Mouse (Mus musculus): Measurements from ENCODE around the gene Lyrm2. TPM values are rescaled to one million over a fixed set of nuclear protein-coding genes. Genes with fewer than 3 reads are reported as not detected.
A peak's percentile ranks its signal among the peaks of the same experiment; 100 is the strongest.

The Lyrm2 gene
- polyA plus RNA-seq (2016; fragmentation: Nextera tagmentation; extraction: Ambion mirVana): 143 and 155 TPM in 2 replicates

GRCm38 (mm10) chr4:32799966-32800576 is at the start of gene Lyrm2:
Gene Lyrm2, plus strand, starts transcription at chr4:32800253.
- ATAC-seq (ENCODE audit: insufficient number of reproducible peaks, insufficient read depth, low FRiP score, low TSS enrichment): peak; percentile 86
- Histone ChIP-seq H3K27me3 (no peaks in the 10 kb centered on the region), H3K4me1 (peaks cover 8% of the 10 kb centered on the region; the same call in 1 of the 2 replicates), H3K4me3 (peak within 1 kb of the TSS; percentile 82), H3K9ac (peak within 1 kb of the TSS; percentile 87), H3K4me2 (replicated peaks) (peak within 1 kb of the TSS; percentile 72), H3K27ac (peak within 1 kb of the TSS; percentile 99), H3K9me3 (no peaks in the 10 kb centered on the region), H3K36me3 (no peaks in the 10 kb centered on the region)
- under 1% methylated on average over 53 of the region's 53 CpGs for WGBS

GRCm38 (mm10) chr4:32750711-32751110 is 49.3 kb upstream of the Lyrm2 start:
- no peak for ATAC-seq (ENCODE audit: insufficient number of reproducible peaks, insufficient read depth, low FRiP score, low TSS enrichment)

GRCm38 (mm10) chr4:32757430-32757829 is 42.6 kb upstream of the Lyrm2 start:
- ATAC-seq (ENCODE audit: insufficient number of reproducible peaks, insufficient read depth, low FRiP score, low TSS enrichment): no peak
- Histone ChIP-seq H3K27me3 (no peaks in the 10 kb centered on the region), H3K27ac (no peak overlapping the region), H3K36me3 (peaks cover 64% of the 10 kb centered on the region), H3K9me3 (no peaks in the 10 kb centered on the region), H3K9ac (no peak overlapping the region), H3K4me2 (replicated peaks) (no peak overlapping the region), H3K4me1 (no peaks in the 10 kb centered on the region), H3K4me3 (no peak overlapping the region)
- 90% methylated on average over 2 of the region's 2 CpGs for WGBS

More at GRCm38 (mm10) chr4:32750711-32751110, 49.3 kb upstream of the Lyrm2 start:
- Histone ChIP-seq H3K9ac (no peak overlapping the region), H3K27ac (no peak overlapping the region), H3K27me3 (no peaks in the 10 kb centered on the region), H3K4me2 (replicated peaks) (no peak overlapping the region), H3K4me3 (no peak overlapping the region), H3K36me3 (peaks cover 77% of the 10 kb centered on the region), H3K9me3 (no peaks in the 10 kb centered on the region), H3K4me1 (no peaks in the 10 kb centered on the region)
- 91% methylated on average over 1 of the region's 1 CpGs for WGBS

GRCm38 (mm10) chr4:32767471-32767870 is 32.6 kb upstream of the Lyrm2 start:
- no peak for ATAC-seq (ENCODE audit: insufficient number of reproducible peaks, insufficient read depth, low FRiP score, low TSS enrichment)
- Histone ChIP-seq H3K4me3 (no peak overlapping the region), H3K9ac (no peak overlapping the region), H3K27me3 (no peaks in the 10 kb centered on the region), H3K36me3 (peaks cover 63% of the 10 kb centered on the region), H3K4me1 (no peaks in the 10 kb centered on the region), H3K27ac (no peak overlapping the region), H3K9me3 (no peaks in the 10 kb centered on the region), H3K4me2 (replicated peaks) (no peak overlapping the region)
- WGBS: 92% methylated on average over 7 of the region's 7 CpGs

- no peak for ATAC-seq (ENCODE audit: insufficient number of reproducible peaks, insufficient read depth, low FRiP score, low TSS enrichment)
- Histone ChIP-seq H3K9me3 (no peaks in the 10 kb centered on the region), H3K9ac (no peak overlapping the region), H3K36me3 (peaks cover 62% of the 10 kb centered on the region), H3K4me1 (no peaks in the 10 kb centered on the region), H3K4me2 (replicated peaks) (no peak overlapping the region), H3K27me3 (no peaks in the 10 kb centered on the region), H3K27ac (no peak overlapping the region), H3K4me3 (no peak overlapping the region)
- 89% methylated on average over 10 of the region's 10 CpGs for whole genome bisulfite sequencing
These were observed 32.0 kb upstream of the Lyrm2 start for GRCm38 (mm10) chr4:32768046-32768445.

GRCm38 (mm10) chr4:32770284-32770810 is 29.7 kb upstream of the Lyrm2 start:
- Histone ChIP-seq H3K4me3 (no peak overlapping the region), H3K36me3 (peaks cover 68% of the 10 kb centered on the region), H3K9ac (no peak overlapping the region), H3K4me2 (replicated peaks) (no peak overlapping the region), H3K27ac (no peak overlapping the region), H3K9me3 (no peaks in the 10 kb centered on the region), H3K4me1 (no peaks in the 10 kb centered on the region), H3K27me3 (no peaks in the 10 kb centered on the region)
- ATAC-seq (ENCODE audit: insufficient number of reproducible peaks, insufficient read depth, low FRiP score, low TSS enrichment): no peak
- WGBS: 92% methylated on average over 7 of the region's 7 CpGs

- ATAC-seq (ENCODE audit: insufficient number of reproducible peaks, insufficient read depth, low FRiP score, low TSS enrichment): no peak
- no peaks in the 10 kb centered on the region for H3K27me3 ChIP-seq
- no peak overlapping the region for H3K4me3 ChIP-seq
- no peak overlapping the region for H3K4me2 ChIP-seq (replicated peaks)
- no peaks in the 10 kb centered on the region for H3K4me1 ChIP-seq
- H3K9me3 ChIP-seq: no peaks in the 10 kb centered on the region
- 91% methylated on average over 4 of the region's 4 CpGs for WGBS
- H3K36me3 ChIP-seq: peaks cover 30% of the 10 kb centered on the region
- no peak overlapping the region for H3K9ac ChIP-seq
- H3K27ac ChIP-seq: no peak overlapping the region
These were observed 20.1 kb upstream of the Lyrm2 start for GRCm38 (mm10) chr4:32779996-32780395.

DNA sequence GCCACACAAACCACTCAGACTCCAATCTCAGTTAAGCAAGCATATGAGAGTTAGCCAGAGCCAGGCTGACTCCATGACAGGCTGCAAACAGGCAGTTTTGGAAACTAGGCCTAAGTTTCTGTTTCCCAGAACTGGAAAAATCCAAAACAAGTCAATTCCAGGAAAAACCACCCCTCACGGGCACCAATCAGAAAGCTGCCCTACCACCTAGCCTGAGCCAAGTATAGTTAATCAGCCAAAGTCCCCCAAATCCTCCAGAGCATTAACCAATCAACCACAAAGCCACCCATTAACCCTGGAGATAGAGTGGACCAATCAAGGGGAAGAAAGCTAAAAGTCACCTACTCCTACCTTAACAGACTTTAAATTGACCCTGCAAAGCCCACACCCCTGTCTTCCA is 12.9 kb upstream of the Lyrm2 start:
- 81% methylated on average over 1 of the region's 1 CpGs for WGBS
- Histone ChIP-seq H3K36me3 (no peaks in the 10 kb centered on the region), H3K4me1 (no peaks in the 10 kb centered on the region), H3K27me3 (no peaks in the 10 kb centered on the region), H3K9me3 (no peaks in the 10 kb centered on the region), H3K4me2 (replicated peaks) (no peak overlapping the region), H3K27ac (no peak overlapping the region), H3K9ac (no peak overlapping the region), H3K4me3 (no peak overlapping the region)
- ATAC-seq (ENCODE audit: insufficient number of reproducible peaks, insufficient read depth, low FRiP score, low TSS enrichment): no peak

- no peak overlapping the region for H3K4me2 ChIP-seq (replicated peaks)
- H3K36me3 ChIP-seq: no peaks in the 10 kb centered on the region
- 85% methylated on average over 4 of the region's 4 CpGs for WGBS
- ATAC-seq (ENCODE audit: insufficient number of reproducible peaks, insufficient read depth, low FRiP score, low TSS enrichment): no peak
- H3K27me3 ChIP-seq: no peaks in the 10 kb centered on the region
- H3K27ac ChIP-seq: no peak overlapping the region
- H3K4me3 ChIP-seq: no peak overlapping the region
- H3K9ac ChIP-seq: no peak overlapping the region
- H3K4me1 ChIP-seq: no peaks in the 10 kb centered on the region
- no peaks in the 10 kb centered on the region for H3K9me3 ChIP-seq
These were observed 11.0 kb upstream of the Lyrm2 start for GRCm38 (mm10) chr4:32789020-32789419.

DNA sequence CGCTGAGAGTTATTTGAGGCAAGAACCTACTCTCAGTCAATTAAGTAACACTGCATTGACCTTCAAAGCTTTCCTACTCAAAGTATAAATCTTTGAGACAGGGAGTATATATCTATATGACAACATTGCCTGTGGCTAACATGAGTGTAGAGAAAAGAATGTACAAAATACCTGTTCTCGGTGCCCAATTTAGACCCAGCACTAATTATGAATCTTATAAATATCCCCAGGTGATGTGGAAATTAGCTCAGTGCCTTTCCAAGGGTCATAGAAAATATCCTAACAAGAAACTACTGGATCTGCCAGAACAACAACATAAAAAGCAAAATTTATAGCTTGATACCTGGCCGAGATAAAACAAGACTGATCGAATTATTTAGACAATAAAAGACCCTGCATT is 1.1 kb upstream of the Lyrm2 start:
- Histone ChIP-seq H3K27me3 (no peaks in the 10 kb centered on the region), H3K36me3 (no peaks in the 10 kb centered on the region), H3K4me2 (replicated peaks) (no peak overlapping the region), H3K27ac (no peak overlapping the region), H3K4me3 (no peak overlapping the region), H3K9me3 (no peaks in the 10 kb centered on the region), H3K9ac (no peak overlapping the region), H3K4me1 (peaks cover 8% of the 10 kb centered on the region; the same call in 1 of the 2 replicates)
- ATAC-seq (ENCODE audit: insufficient number of reproducible peaks, insufficient read depth, low FRiP score, low TSS enrichment): no peak
- WGBS: 95% methylated on average over 4 of the region's 4 CpGs

DNA sequence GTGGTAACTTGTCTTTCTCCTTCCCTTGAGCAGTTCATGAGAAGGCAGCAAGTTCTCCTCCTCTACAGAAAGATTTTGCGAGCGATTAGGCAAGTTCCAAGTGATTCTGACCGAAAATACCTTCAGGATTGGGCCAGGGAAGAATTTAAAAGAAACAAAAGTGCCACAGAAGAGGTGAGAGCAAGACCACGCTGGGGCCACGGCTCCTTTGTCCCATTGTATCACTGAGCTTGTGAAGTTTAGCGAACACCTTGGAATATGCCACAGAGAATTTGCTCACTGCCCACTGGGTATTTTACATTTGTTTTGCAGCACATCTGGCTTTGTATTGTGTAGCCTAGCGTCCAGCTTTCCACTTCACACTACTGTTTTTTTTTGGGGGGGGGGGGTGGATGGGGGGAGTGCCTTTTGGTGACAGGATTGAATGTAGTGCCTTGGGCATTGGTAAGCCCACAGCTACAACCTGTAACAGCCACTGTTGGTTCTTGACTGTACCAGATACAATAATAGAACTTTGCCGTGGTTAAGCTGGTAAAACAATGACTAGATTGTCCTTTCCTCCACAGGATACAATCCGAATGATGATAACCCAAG is 621 bp downstream of the Lyrm2 start:
- Histone ChIP-seq H3K4me1 (peaks cover 8% of the 10 kb centered on the region; the same call in 1 of the 2 replicates), H3K27ac (peak overlapping the region; percentile 99), H3K4me2 (replicated peaks) (peak overlapping the region; percentile 72), H3K9ac (peak overlapping the region; percentile 87), H3K27me3 (no peaks in the 10 kb centered on the region), H3K4me3 (peak overlapping the region; percentile 82), H3K9me3 (no peaks in the 10 kb centered on the region), H3K36me3 (0 out of 2 replicates have a peak, but pooled peaks cover under 1% of the 10 kb centered on the region)
- 7% methylated on average over 9 of the region's 9 CpGs for WGBS
- ATAC-seq (ENCODE audit: insufficient number of reproducible peaks, insufficient read depth, low FRiP score, low TSS enrichment): no peak

- Histone ChIP-seq H3K4me3 (no peak overlapping the region), H3K27ac (no peak overlapping the region), H3K36me3 (peaks cover 4% of the 10 kb centered on the region; the same call in 1 of the 2 replicates), H3K9ac (no peak overlapping the region), H3K9me3 (no peaks in the 10 kb centered on the region), H3K27me3 (no peaks in the 10 kb centered on the region), H3K4me1 (no peaks in the 10 kb centered on the region), H3K4me2 (replicated peaks) (no peak overlapping the region)
- WGBS: 72% methylated on average over 5 of the region's 5 CpGs
- no peak for ATAC-seq (ENCODE audit: insufficient number of reproducible peaks, insufficient read depth, low FRiP score, low TSS enrichment)
These were observed 17.4 kb downstream of the Lyrm2 start for GRCm38 (mm10) chr4:32817478-32817877.
